Mouse (Mus musculus): ENCODE measurements around the gene Tpt1.

- TF ChIP-seq POLR2A (IDR thresholded peaks at IDR 0.05; ENCODE audit: low read depth, low read length) (0 out of 2 replicates have a peak, but pooled peaks have one; percentile 2), CTCF (IDR thresholded peaks at IDR 0.05; ENCODE audit: borderline replicate concordance, insufficient read depth, low read length) (no peak)
Observed at GRCm38 (mm10) chr14:75849236-75849635, 4.3 kb downstream of the Tpt1 start.
